Mouse (Mus musculus) bone marrow macrophage, adult 2 months (primary cell): ENCODE data around the gene Commd6. TPM values are rescaled to one million over a fixed set of nuclear protein-coding genes. Genes with fewer than 3 reads are reported as not detected.

Source experiments
- H3K27ac ChIP-seq: 2 replicates; pipeline ENCODE4 v1.5.1; 2012; ENCODE audit warnings: low read depth, low read length; ENCODE audit not compliant: insufficient read depth
- H3K4me1 ChIP-seq: 2 replicates; pipeline ENCODE4 v1.6.1; 2012; ENCODE audit warnings: low read length; ENCODE audit not compliant: control insufficient read depth, insufficient read depth
- H3K4me3 ChIP-seq: 2 replicates; pipeline ENCODE4 v1.5.1; 2012; ENCODE audit warnings: mild to moderate bottlenecking, low read length, moderate library complexity; ENCODE audit not compliant: insufficient read depth
- CTCF ChIP-seq: IDR thresholded peaks from 2 replicates; pipeline ENCODE4 v1.5.1; 2012; ENCODE audit warnings: low read depth, mild to moderate bottlenecking, low read length, moderate library complexity
- POLR2A ChIP-seq: IDR thresholded peaks from 2 replicates; pipeline ENCODE4 v1.6.1; 2012; ENCODE audit warnings: mild to moderate bottlenecking, low read depth, low read length, borderline replicate concordance
- polyA plus RNA-seq: library from polyadenylated mRNA; stranded (reverse); fragments of >200 nt; gene quantifications from 2 replicates; pipeline ENCODE4 v1.2.4, GENCODE M21; 2012; ENCODE audit not compliant: missing spikeins, insufficient read depth, insufficient read length

The Commd6 gene
- polyA plus RNA-seq, 1 experiment = 50.4 TPM

DNA sequence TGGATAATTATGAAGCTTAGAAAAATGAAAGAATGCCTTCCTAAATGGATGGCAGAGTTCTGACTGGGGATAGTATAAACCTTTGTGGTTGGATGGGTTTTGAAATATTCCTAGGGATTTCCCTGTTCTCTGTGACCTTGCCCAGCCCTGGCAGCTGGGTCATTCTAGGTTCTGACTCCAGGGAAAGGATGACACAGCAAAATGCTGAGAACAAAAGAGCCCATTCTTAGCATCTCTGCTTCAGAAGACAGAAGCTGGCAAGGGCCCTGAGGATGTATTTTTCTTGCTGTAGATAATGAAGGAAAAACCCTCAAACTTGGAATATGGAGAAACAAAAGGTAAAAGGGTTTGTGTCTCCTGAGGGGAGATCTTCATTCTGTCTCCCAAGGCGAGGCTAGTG, 27.3 kb downstream of the Commd6 start:
- Histone ChIP-seq H3K4me3 (no peak overlapping the region), H3K27ac (no peak overlapping the region), H3K4me1 (peaks cover 5% of the 10 kb centered on the region; the same call in 1 of the 2 replicates)
- TF ChIP-seq CTCF (no peak), POLR2A (no peak)

DNA sequence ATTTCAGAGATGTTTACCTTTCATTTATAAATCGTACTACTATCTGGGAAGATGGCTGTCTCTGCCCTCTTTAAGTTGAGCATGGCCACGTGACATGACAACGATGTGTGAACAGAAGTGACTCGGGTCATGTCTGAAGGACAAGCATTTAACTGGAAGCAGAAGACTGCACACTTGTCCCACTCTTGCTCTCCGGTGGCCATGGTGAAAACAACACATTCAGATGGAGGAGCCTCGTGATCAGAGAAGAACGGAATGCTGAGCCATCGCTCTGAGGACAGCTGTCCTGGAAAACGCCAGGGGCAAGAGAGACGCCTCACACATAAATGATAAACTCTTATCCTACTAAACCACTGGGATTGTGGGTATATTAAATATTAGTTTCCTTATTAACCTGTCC, 29.8 kb downstream of the Commd6 start:
- Histone ChIP-seq H3K27ac (no peak overlapping the region), H3K4me3 (no peak overlapping the region), H3K4me1 (peaks cover 2% of the 10 kb centered on the region; the same call in 1 of the 2 replicates)
- TF ChIP-seq CTCF (no peak), POLR2A (no peak)

DNA sequence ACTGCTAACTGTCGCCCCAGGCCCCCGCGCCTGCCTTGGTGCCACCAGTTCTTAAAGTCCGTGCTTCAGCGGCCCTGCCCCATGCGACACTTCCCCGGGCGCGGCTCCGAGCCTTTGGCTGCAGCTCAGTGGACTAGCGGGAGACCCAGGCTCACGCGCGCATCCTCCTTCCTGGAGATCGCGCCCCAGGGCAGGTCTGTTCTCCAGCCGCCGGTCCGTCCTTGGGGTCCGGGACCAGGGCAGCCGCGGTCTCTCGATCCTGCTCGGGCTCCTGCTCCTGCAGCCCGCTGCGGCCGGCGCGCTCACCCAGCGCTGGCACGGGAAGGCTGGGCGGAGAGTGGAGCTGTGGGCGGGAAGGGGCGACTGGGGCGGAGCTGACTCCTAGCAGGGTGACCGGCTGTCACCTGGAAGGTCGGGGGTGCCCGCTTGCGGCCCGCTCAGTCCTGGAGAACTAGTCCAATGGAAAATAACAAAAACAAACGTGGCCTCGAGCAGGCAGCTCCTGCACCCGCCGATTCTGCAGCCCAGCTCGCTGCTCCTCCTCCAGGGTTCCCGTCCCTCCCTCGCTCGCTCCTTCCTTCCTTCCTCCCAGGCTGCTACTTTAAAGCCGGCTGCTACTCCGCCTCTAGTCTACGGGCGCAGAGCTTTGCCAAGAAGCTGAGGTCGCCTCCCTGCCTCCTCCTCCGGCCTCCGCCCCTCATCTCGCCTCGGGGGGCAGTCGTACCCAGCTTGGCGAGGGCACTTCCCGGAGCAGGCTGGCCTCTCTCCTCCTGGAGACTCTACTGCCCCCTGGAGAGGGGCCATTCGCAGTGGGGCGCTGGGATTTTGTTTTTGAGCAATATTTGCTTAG, 31.7 kb downstream of the Commd6 start, which contains the start of gene Tbc1d4:
Gene Tbc1d4 (minus strand): TSS at position 673 of the 850 bp plus-strand sequence.
- Histone ChIP-seq H3K27ac (peak within 1 kb of the TSS; percentile 75), H3K4me3 (peak within 1 kb of the TSS; percentile 92), H3K4me1 (peaks cover 2% of the 10 kb centered on the region; the same call in 1 of the 2 replicates)
- TF ChIP-seq POLR2A = peak; percentile 59; the same call in 1 of the 2 replicates
- TF ChIP-seq CTCF = peak; percentile 54

DNA sequence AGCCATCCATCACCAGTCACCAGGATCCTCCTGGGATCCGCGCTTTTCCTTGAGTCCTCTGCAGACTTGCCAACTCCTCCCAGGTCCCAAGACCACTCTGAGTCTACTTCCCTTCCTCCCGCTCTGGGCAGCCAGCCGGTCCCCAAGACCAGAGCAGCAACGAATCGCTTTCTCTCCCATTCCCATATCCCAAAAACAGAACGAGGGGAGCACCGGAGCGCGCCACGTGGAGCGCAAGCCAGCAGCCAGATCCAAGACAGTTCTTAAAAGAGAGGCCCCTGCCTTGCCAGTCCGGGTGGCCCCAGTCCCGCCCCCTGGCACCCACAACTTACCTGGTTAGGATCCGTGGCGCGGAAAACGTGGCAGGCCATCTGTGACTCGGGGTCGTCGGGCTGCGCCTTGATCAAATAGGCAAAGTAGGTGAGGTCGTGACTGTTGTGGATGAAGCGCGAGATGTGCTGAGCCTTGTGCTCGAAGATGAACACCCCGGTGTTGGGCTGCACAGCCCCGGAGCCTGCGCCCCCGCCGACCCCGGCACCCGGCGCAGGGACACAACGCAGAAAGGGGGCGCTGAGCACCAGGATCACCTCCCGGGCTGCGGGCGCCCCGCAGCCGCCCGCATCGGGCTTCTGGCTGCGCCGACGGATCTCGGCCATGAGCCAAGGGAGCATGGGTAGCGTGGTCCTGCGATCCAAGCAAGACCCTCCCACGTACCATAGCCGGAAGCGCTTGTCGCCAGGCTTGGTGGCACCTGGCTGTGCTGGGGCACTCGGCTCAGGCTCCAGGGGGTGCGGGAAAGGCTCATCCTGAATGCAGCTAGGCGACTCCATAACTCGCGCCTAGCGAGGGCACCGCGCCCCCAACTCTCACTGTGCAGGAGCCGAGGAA, 32.6 kb downstream of the Commd6 start:
- H3K4me1 ChIP-seq = peaks cover 2% of the 10 kb centered on the region; the same call in 1 of the 2 replicates
- TF ChIP-seq CTCF (no peak), POLR2A (no peak)
- H3K27ac ChIP-seq = peak overlapping the region; percentile 75
- peak overlapping the region; percentile 92 for H3K4me3 ChIP-seq

DNA sequence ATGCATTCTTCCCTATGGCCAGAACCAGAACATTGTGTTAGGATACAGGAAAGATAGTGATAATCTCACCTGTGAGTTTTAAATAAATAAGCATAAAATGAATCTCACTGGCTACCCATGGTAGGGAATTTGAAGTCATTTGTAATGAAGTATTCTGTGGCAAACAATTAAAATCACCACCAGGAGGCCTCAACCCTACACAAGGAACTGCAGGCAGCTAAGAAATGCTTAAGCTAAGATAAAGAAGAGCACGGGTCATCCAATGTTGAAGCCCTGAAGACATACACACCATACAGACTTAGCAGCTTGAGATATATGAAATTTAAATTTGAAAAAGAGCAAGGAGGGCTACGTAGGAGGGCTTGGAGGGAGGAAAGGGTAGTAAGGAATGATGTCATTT, 34.6 kb downstream of the Commd6 start:
- peaks cover 2% of the 10 kb centered on the region for H3K4me1 ChIP-seq
- H3K4me3 ChIP-seq = no peak overlapping the region
- no peak for TF ChIP-seq POLR2A
- TF ChIP-seq CTCF = no peak
- no peak overlapping the region for H3K27ac ChIP-seq

DNA sequence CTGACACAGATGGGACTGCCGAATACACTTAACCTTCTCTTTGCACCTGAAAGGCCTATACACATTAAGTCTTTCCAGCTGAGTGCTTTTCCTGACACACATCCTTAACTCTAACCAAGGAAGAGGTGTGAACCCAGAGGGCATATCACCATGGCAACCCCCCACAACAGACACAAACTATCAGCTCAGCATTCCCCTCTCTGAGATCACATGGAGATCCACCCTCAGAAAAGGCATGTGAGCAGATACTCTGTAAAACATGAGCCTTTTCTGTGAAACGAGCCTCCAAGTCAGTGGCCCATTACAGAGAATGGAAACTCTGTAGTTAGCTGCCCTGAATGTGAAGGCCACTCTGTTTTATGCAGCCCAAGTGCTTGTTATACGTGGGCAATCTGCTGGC, 37.6 kb downstream of the Commd6 start:
- TF ChIP-seq POLR2A (no peak), CTCF (no peak)
- Histone ChIP-seq H3K27ac (no peak overlapping the region), H3K4me3 (no peak overlapping the region), H3K4me1 (peaks cover 2% of the 10 kb centered on the region)

DNA sequence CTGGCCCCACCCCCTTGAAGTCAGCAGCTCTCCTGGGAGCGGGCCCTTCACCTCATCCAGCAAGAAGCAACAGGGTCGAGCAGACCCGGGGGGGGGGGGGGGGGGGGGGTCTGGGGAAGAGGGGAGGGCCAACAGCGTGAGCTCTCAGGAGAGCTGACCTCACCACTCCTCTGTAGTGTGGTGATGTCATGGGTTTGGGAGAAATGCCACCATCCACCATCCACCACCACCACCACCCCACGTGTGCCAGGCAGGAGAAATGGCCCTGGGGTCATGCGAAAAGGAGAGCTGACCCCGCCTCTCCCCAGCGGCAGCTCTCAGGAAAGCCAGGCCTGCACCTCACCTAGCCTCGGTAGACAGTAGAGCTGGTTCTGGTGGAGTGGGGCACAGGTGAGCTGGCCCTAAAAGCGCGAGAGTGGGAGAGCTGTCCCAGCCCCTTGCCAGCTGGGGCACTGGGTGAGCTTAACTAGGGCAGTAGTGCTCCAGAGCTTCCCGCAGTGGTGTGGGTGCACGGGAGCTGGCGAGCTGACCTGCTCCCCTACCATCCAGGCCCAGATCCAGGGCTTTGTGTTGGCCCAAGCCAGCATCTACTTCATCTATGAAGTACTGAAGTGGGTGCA, 43.3 kb downstream of the Commd6 start:
- TF ChIP-seq CTCF = no peak
- TF ChIP-seq POLR2A = no peak
- no peak overlapping the region for H3K4me3 ChIP-seq
- H3K27ac ChIP-seq = no peak overlapping the region
- peaks cover 24% of the 10 kb centered on the region for H3K4me1 ChIP-seq

DNA sequence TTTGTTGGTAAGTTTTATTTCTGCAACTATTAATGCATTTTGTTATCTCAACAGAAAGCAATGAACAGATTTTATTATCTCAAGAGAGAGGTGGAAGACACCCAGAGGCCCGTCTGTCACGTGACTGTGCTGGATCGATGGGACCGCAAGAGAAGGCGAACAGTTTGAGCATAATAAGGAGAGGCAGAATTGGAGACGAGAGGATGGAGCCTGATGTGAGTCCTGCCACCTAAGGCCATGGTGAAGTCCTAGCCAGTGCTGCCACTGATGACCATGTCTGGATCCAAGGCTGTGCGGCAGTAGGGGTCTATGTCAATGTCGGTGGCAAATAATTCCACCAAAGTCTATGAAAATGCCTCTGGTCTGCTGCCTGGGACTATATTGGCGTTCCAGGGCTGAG, 43.8 kb downstream of the Commd6 start:
- TF ChIP-seq POLR2A (no peak), CTCF (no peak)
- Histone ChIP-seq H3K4me3 (no peak overlapping the region), H3K4me1 (peaks cover 24% of the 10 kb centered on the region), H3K27ac (no peak overlapping the region)

DNA sequence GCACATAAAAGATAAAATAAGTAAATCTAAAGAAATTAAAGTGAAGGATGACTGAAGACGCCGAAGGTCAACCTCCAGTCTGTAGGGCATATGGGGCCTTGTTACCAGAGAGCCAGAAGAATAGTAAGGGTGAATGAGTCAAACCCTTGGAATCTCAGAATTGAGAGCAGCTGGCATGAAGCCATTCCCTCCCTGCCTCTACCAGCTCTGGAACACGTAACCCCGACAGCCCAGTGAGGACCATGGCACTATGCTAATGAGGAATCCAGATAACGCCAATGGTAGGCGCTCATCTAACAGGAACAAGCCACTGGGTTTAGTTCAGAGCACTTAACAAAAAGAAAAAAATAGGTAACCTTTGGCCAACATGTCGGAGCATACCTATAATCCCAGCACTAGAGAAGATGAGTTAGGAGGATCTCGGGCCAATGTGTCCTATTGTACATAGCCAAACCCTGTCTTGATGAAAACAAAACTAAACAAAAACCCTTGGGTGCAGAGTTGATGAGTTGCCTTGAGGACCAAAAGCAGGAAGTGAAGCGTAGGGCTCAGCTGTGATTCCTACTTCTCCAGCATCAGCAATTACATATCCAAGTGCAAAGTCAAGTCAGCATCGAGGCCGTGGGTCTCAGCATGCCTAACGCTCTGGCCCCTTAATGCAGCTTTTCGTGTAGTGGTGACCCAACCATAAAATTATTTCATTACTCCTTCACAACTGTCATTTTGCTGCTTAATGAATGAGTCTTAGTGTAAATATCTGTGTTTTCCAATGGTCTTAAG, 45.0 kb downstream of the Commd6 start:
- TF ChIP-seq CTCF (no peak), POLR2A (no peak)
- no peak overlapping the region for H3K4me3 ChIP-seq
- peaks cover 24% of the 10 kb centered on the region for H3K4me1 ChIP-seq
- H3K27ac ChIP-seq = peak overlapping the region; percentile 13; the same call in 1 of the 2 replicates
